Mouse (Mus musculus) mesoderm, embryonic 11.5 days (tissue): Measurements from ENCODE around the gene Gstm6.
"Not testable (repeated sequence)": the region's sequence is repeated elsewhere in the genome, so short reads cannot be mapped to it uniquely, and the experiment has no call there.

ENCODE experiments used
- DNase-seq: peaks from one replicate; pipeline ENCODE4 v3.0.0-alpha.2; 2012; ENCODE audit warnings: low read depth, low spot score

The Gstm6 gene

DNA sequence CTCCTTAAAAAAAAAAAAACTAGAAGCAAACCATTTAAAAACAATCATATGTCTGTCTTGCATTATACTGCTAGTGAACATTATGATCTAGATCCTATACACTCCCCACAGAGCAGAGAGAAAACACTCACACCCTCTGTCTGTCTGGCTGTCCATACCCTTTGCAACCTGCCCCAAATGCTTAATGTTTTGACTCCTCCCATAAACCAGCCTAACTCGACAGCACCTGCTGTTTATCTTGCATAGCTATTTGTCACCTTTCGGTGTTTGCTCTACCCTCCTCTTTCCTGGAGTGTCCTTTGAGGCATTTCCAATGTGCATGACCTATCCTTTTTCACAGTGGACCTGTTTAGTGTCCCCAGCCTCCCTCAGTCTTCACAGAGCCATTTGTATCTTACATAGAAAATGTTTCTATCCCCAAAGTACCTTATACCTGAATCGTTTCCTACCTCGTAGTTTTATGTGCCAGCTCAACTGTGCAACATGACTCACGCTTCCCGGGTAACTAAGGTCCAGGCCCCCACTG is 48.3 kb downstream of the Gstm6 start:
- DNase-seq = no peak

DNA sequence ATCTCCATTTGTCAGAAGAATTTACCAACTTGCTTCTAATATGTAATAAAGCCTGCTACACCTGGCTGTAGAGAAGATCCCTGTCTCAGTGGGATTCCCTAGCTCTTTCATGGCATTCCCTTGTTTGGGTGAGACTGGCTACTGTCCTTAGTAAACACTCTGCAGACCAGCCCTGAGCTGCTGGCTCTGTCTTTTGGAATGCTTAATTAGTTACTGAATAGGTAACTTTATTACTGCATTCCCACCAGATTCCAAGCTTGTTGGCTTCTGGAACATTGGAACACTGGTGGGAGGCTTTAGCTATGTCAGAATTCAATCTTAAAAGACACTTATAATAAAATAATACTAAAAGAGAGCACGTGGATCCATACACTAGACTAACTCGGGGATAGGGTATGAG is 54.3 kb downstream of the Gstm6 start:
- DNase-seq = not testable (repeated sequence)
